Mouse (Mus musculus) C2C12 (cell line): ENCODE data around the gene Olfr1418.

Source experiments
- CEBPB ChIP-seq: IDR thresholded peaks from one replicate; pipeline ENCODE4 v1.6.1; 2011; ENCODE audit warnings: low read depth, mild to moderate bottlenecking, control low read depth, moderate library complexity
- CTCF ChIP-seq: IDR thresholded peaks from one replicate; pipeline ENCODE4 v1.5.1; 2011; ENCODE audit not compliant: control insufficient read depth, insufficient read depth, insufficient read length
- FOSL1 ChIP-seq: IDR thresholded peaks from one replicate; pipeline ENCODE4 v1.8.0; 2011; ENCODE audit warnings: mild to moderate bottlenecking, low read length; ENCODE audit not compliant: poor library complexity, insufficient read depth, severe bottlenecking
- MYOG ChIP-seq: IDR thresholded peaks from one replicate; pipeline ENCODE4 v1.6.1; 2011; ENCODE audit not compliant: control insufficient read depth, insufficient read length; ENCODE audit errors: extremely low read depth
- USF1 ChIP-seq: IDR thresholded peaks from one replicate; pipeline ENCODE4 v1.6.1; 2011; ENCODE audit warnings: low read depth, mild to moderate bottlenecking, control low read depth, moderate library complexity

DNA sequence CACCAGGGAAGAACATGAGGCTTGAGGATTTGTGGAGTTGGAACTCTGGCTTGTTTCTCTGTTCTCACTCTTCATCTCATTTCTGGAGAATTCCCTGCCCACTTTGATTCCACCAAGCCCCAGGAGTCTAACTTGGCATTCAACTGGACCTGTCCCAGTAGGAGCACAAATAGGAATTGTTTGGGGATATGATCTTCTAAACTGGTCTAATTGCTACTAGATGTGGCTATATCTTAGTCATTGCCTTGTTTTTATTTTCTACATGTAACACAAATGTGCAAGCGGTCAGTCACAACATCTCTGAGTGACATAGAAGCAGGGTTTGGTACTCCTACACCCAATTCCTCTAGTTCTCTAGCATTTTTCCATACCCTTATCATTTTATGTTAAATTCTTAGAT, at the start of gene Olfr1418:
- TF ChIP-seq CTCF = no peak
- no peak for TF ChIP-seq USF1
- TF ChIP-seq CEBPB = no peak
- TF ChIP-seq MYOG = no peak
- no peak for TF ChIP-seq FOSL1
